Mouse (Mus musculus): ENCODE results near the gene Pax5. TPM values are rescaled to one million over a fixed set of nuclear protein-coding genes. Genes with fewer than 3 reads are reported as not detected.

Gene Pax5
- polyA plus RNA-seq, 1 experiment from 2014 or later, result 8.5 TPM

DNA sequence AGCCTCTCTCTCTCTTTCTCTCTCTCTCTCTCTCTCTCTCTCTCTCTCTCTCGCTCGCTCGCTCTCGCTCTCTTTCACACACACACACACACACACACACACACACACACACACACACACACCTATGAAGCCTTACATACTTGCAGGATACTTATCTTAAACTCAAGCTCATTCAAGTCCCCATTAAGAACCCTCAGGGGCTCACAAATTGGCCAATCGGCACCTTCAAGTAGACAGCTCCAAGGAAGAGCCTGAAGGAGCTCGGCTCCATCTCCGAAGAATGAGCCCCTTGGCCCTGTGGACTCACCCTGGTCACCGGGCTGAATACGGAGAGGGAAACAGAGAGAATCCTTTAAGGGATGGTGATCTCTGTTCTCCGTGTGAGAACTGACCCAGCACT lies 141.1 kb downstream of the Pax5 start:
- Histone ChIP-seq H3K4me2 (replicated peaks) (no peak overlapping the region), H3K27me3 (peaks cover 27% of the 10 kb centered on the region), H3K9me3 (replicated peaks) (no peaks in the 10 kb centered on the region), H3K4me3 (no peak overlapping the region), H3K27ac (no peak overlapping the region), H3K36me3 (no peaks in the 10 kb centered on the region), H3K9ac (no peak overlapping the region), H3K4me1 (peaks cover 3% of the 10 kb centered on the region; the same call in 1 of the 2 replicates)
- WGBS, result 83% methylated on average over 10 of the region's 10 CpGs
- no peak for ATAC-seq (ENCODE audit: low FRiP score)

DNA sequence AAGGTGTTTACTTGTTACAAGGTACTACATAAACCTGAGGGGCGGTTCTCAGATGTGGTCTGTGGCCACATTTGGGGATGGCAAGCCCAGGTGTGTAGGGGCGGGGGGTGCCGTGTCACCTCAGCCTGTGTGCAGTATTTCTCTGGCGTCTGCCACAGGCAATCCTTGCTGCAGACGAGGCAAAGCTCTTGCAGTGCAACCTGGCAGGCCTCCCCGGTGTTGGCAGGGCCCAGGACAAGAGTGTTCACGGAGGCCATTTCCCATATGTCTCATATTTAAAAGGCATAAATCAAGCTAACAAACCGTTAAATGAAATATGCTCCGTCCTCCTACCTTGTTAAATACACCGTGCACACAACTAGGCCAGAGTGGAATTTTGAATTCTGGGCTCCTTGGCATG lies 141.6 kb downstream of the Pax5 start:
- no peak overlapping the region for H3K4me3 ChIP-seq
- no peak overlapping the region for H3K9ac ChIP-seq
- peaks cover 32% of the 10 kb centered on the region for H3K27me3 ChIP-seq
- WGBS, result 79% methylated on average over 10 of the region's 10 CpGs
- no peak overlapping the region for H3K27ac ChIP-seq
- no peak for ATAC-seq (ENCODE audit: low FRiP score)
- H3K36me3 ChIP-seq, result no peaks in the 10 kb centered on the region
- H3K9me3 ChIP-seq (replicated peaks), result no peaks in the 10 kb centered on the region
- H3K4me1 ChIP-seq, result no peaks in the 10 kb centered on the region; the same call in 1 of the 2 replicates
- H3K4me2 ChIP-seq (replicated peaks), result no peak overlapping the region

DNA sequence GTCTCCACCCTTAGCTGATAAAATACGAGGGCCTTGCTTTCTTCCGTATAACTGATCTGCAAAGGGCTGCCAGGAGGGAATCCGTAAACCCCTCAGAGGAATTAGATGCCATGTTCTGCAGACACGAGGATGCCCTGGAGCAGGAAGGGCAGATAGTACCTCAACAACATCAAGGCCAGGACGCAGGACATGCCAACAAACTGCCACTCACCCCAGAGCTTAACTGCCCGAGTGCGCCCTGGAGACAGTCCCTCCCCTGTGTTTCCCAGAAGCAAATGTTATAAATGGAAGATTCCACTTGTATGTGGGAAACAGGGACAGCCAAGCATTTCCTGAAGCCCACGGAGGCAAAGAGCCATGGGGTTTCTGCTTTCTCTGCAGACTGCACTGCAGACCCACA lies 143.9 kb downstream of the Pax5 start:
- WGBS, result 72% methylated on average over 8 of the region's 8 CpGs
- peaks cover 8% of the 10 kb centered on the region for H3K4me1 ChIP-seq
- H3K27me3 ChIP-seq, result peaks cover 43% of the 10 kb centered on the region
- no peak overlapping the region for H3K27ac ChIP-seq
- no peaks in the 10 kb centered on the region for H3K36me3 ChIP-seq
- no peak overlapping the region for H3K4me2 ChIP-seq (replicated peaks)
- H3K4me3 ChIP-seq, result no peak overlapping the region
- no peak for ATAC-seq (ENCODE audit: low FRiP score)
- no peaks in the 10 kb centered on the region for H3K9me3 ChIP-seq (replicated peaks)
- no peak overlapping the region for H3K9ac ChIP-seq

DNA sequence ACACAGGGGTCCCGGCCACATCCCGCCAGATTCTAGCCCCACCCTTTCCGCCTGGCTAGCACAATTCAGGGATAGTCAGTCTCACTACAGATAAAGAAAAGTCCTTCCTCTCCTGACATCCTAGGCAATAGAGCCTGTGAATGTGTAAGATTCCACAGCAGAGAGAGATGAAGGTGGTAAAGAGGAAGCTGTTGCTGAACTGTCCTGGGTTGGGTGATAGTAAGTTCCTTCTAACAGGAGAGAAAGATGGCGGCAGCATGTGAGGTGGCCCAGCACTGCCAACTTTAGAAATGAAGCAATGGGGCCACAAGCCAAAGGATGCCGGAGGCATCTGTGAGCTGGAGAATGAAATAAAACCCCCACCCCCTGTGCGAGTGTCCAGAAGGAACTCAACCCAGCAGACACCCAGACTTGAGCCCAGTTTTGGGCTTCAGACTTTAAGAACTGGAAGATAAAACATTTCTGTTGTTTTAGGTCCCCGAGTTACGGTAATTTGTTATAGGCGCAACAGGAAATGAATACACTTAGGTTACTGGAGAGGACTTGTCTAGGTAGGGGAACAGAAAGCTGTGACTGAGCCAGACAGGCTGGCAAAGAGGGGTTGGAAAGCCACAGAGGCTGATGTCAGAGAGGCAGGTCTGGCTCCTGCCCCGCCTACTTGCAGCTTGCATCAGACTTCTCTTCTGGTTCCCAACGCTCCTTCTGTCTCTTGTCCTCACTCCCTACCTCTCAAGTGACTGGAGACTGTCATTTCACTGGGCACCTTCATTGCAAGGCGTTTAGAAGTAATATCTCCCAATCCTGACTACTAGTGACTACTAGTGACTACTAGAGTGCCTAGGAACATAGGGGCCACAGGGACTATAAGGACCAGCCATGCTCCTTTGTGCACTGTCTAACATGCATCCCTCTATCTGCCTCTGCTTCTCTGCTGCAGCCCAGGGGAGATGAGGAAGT lies 144.9 kb downstream of the Pax5 start:
- no peak overlapping the region for H3K4me2 ChIP-seq (replicated peaks)
- H3K27me3 ChIP-seq, result peaks cover 43% of the 10 kb centered on the region
- H3K27ac ChIP-seq, result no peak overlapping the region
- no peak overlapping the region for H3K4me3 ChIP-seq
- H3K36me3 ChIP-seq, result no peaks in the 10 kb centered on the region
- WGBS, result 82% methylated on average over 12 of the region's 12 CpGs
- H3K9ac ChIP-seq, result no peak overlapping the region
- H3K9me3 ChIP-seq (replicated peaks), result no peaks in the 10 kb centered on the region
- H3K4me1 ChIP-seq, result peaks cover 16% of the 10 kb centered on the region
- no peak for ATAC-seq (ENCODE audit: low FRiP score)

DNA sequence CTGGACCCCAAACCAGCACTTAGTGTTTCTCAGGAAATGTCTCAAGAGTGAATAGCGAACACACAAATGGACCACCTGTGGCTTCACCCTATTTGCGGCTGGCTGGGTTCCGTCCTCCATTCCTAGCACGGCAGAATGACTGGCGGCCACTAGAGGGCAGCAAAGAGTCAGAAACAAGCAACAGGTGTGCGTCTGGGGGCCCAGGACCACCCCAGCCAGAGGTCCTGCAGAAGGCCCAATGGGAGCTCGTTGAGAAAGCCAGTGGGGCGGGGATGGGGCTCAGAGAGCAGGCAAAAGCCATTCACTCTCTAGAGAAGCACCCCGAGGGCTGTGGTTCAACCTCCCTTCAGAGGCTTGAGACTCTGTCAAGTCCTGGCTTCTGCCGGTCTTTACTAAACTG lies 145.7 kb downstream of the Pax5 start:
- H3K4me2 ChIP-seq (replicated peaks), result no peak overlapping the region
- no peak overlapping the region for H3K4me3 ChIP-seq
- ATAC-seq (ENCODE audit: low FRiP score), result no peak
- peaks cover 48% of the 10 kb centered on the region for H3K27me3 ChIP-seq
- H3K27ac ChIP-seq, result no peak overlapping the region
- H3K36me3 ChIP-seq, result no peaks in the 10 kb centered on the region
- H3K9me3 ChIP-seq (replicated peaks), result no peaks in the 10 kb centered on the region
- 6% methylated on average over 10 of the region's 10 CpGs for WGBS
- peaks cover 16% of the 10 kb centered on the region for H3K4me1 ChIP-seq
- H3K9ac ChIP-seq, result no peak overlapping the region

DNA sequence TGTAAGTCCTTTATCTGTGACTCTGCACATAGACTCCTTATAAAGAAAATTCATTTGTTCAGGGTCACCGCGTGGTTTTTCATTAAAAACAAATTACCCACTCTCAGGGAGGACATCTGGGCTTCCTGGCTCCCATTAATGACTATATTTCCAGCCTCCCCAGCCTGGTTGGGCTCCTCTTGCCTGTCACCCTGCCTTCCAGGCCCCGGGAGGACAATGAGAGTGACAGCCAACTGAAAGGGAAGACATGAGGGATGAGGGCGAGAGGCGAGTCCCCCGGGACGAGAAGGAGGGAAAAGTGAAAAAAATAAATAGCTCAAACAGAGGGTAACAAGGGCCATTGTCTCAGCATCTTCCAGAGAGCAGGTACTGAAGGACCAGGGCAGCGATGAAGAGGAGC lies 149.3 kb downstream of the Pax5 start:
- Histone ChIP-seq H3K4me1 (peaks cover 37% of the 10 kb centered on the region), H3K36me3 (no peaks in the 10 kb centered on the region), H3K9me3 (replicated peaks) (no peaks in the 10 kb centered on the region), H3K9ac (no peak overlapping the region), H3K27ac (peak overlapping the region; percentile 70), H3K4me2 (replicated peaks) (0 out of 2 replicates have a peak overlapping the region, but pooled peaks have one; percentile 3), H3K4me3 (no peak overlapping the region), H3K27me3 (peaks cover 35% of the 10 kb centered on the region)
- 22% methylated on average over 8 of the region's 8 CpGs for WGBS
- no peak for ATAC-seq (ENCODE audit: low FRiP score)

DNA sequence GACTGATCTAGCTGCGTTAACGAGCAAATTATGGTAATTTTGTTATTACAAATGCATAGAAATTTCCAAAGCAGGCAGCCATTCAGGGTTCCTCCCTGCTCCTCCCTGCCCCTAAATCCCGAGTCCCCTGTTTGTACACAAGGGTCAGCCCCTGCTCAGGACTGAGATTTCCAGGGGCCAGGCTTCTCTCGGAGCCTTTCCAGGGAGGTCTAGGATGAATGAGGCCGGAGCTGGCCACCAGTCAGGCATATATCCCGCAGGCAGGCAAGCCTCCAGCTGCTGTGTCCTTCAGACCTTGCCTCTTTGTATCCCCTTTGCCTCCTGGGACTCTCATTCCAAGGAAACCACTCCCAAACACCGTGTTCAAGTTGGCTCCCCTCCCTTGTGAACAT lies 151.7 kb downstream of the Pax5 start:
- H3K4me1 ChIP-seq, result peaks cover 37% of the 10 kb centered on the region
- H3K36me3 ChIP-seq, result no peaks in the 10 kb centered on the region
- H3K9me3 ChIP-seq (replicated peaks), result no peaks in the 10 kb centered on the region
- peak overlapping the region; percentile 49 for H3K4me2 ChIP-seq (replicated peaks)
- ATAC-seq (ENCODE audit: low FRiP score), result peak; percentile 48
- peak overlapping the region; percentile 28; the same call in 1 of the 2 replicates for H3K9ac ChIP-seq
- no peak overlapping the region for H3K4me3 ChIP-seq
- peak overlapping the region; percentile 80 for H3K27ac ChIP-seq
- peaks cover 22% of the 10 kb centered on the region for H3K27me3 ChIP-seq
- 1% methylated on average over 7 of the region's 7 CpGs for WGBS

DNA sequence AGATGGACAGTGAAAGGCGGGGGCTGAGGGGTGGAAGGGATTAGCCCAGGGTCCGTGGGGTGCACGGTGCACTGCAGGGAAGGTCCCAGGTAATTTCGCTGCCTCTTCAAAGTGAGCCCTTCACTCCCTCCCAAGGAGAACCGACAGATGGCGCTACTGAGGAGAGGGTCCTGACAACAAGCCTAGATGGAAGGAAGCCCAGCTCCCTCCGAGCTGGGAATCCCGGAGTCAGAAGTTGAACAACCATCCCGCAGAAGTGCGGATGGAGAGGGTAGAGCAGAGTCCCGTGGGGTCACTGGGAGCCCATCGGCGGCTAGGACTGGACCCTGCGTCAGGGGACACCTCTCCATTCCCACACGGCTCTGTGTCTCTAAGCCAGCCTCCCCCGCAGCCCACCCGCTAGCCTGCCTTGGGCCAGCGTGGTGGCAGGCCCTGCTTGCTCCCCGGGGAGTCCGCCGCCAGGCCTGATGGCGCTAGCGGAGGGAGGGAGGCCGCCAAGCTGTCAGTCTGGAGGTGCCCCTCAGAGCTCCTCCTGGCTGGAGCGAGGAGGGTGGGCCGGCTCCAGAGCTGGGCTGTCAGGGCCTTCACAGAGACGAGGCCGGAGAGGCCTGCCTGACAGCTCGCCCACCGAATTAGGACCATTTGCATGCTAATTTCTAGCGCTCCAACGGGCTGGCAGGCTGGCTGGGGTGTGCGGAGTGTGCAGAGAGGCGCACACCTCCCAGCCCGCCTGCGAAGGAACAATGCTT lies 152.3 kb downstream of the Pax5 start:
- 3% methylated on average over 36 of the region's 36 CpGs for WGBS
- peak overlapping the region; percentile 80 for H3K27ac ChIP-seq
- no peaks in the 10 kb centered on the region for H3K36me3 ChIP-seq
- H3K4me1 ChIP-seq, result peaks cover 37% of the 10 kb centered on the region
- H3K27me3 ChIP-seq, result peaks cover 16% of the 10 kb centered on the region
- H3K4me2 ChIP-seq (replicated peaks), result peak overlapping the region; percentile 49
- peak; percentile 93 for ATAC-seq (ENCODE audit: low FRiP score)
- H3K9ac ChIP-seq, result peak overlapping the region; percentile 28
- H3K4me3 ChIP-seq, result peak overlapping the region; percentile 20
- H3K9me3 ChIP-seq (replicated peaks), result no peaks in the 10 kb centered on the region

DNA sequence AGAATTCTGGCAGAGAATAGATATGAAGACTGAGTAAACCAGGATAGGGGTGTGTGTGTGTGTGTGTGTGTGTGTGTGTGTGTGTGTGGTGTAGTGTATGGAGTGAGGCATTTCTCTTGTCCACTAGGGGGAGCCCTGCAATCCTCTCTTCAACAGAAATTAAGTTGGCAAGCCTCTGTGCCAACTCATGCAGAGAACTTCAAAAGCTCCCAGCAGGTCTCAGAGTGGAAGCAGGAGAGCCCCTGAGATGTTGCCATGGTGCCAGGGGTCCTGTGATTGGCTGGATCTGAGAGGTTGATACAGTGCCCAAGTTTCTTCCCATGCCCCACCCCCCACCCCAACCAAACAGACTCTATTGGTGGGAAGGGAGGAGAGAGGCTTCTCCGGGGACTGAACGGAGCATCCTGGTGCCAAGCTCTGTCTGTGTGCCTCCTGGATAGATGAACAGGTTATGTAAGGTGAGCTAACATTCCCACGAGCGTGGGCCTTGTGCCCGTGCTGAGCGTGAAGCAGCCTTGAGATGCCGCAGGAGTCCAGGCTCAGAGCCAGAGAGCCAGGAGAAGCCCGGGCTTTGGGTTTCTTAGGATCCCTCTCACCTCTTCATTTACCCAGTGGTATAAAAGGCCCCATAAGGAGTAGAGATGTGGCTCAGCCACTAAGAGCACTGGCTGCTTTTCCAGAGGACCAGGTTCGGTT lies 153.6 kb downstream of the Pax5 start:
- no peak overlapping the region for H3K4me2 ChIP-seq (replicated peaks)
- peaks cover 32% of the 10 kb centered on the region for H3K4me1 ChIP-seq
- H3K27ac ChIP-seq, result no peak overlapping the region
- WGBS, result 97% methylated on average over 9 of the region's 9 CpGs
- H3K27me3 ChIP-seq, result peaks cover 16% of the 10 kb centered on the region; the same call in 1 of the 2 replicates
- H3K4me3 ChIP-seq, result no peak overlapping the region
- H3K9me3 ChIP-seq (replicated peaks), result no peaks in the 10 kb centered on the region
- no peak overlapping the region for H3K9ac ChIP-seq
- H3K36me3 ChIP-seq, result no peaks in the 10 kb centered on the region
- ATAC-seq (ENCODE audit: low FRiP score), result no peak

DNA sequence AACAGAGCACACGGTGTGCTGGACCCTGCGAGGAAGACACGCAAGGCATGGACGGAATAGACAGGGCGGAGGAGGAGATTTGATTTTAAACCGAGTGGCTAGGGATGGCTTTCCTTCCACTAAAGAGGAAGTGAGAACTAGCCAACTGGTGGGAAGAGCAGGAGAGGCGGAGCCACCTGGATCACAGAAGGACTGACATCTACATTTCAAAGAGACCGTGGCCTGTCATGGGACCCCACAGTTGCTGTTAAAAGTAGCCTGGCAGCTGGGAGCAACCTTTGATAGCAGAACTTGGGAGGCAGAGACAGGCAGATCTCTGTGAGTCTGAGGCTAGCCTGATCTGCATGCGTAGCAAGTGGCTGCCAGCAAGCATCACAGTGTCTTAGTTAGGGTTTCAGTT lies 154.7 kb downstream of the Pax5 start:
- H3K9me3 ChIP-seq (replicated peaks), result no peaks in the 10 kb centered on the region
- H3K4me2 ChIP-seq (replicated peaks), result no peak overlapping the region
- H3K9ac ChIP-seq, result no peak overlapping the region
- no peaks in the 10 kb centered on the region for H3K36me3 ChIP-seq
- 84% methylated on average over 9 of the region's 9 CpGs for WGBS
- H3K4me3 ChIP-seq, result no peak overlapping the region
- peaks cover 21% of the 10 kb centered on the region for H3K4me1 ChIP-seq
- H3K27me3 ChIP-seq, result peaks cover 19% of the 10 kb centered on the region; the same call in 1 of the 2 replicates
- ATAC-seq (ENCODE audit: low FRiP score), result no peak
- no peak overlapping the region for H3K27ac ChIP-seq

DNA sequence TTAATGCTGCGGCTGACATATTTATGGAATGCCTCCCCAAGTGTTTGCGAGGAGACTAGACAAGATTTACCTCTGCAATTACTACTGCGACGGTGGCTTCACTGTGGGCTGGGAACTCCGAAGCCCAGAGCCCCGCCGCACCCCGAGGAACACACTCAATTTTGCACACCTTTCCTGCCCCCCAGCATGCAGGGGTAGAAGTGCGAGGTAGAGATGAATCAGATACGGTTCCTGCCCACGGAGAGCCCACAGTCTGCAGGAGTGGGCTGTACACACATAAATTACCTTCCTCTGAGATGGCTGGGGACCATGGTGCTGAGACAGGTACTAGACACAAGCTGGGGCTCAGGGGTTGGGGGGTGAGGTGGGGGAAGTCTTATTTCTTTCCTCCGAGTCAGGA lies 158.8 kb downstream of the Pax5 start:
- H3K27me3 ChIP-seq, result peaks cover 13% of the 10 kb centered on the region; the same call in 1 of the 2 replicates
- no peak overlapping the region for H3K4me3 ChIP-seq
- no peak overlapping the region for H3K9ac ChIP-seq
- no peaks in the 10 kb centered on the region for H3K4me1 ChIP-seq
- H3K36me3 ChIP-seq, result no peaks in the 10 kb centered on the region
- no peaks in the 10 kb centered on the region for H3K9me3 ChIP-seq (replicated peaks)
- no peak overlapping the region for H3K4me2 ChIP-seq (replicated peaks)
- 91% methylated on average over 12 of the region's 12 CpGs for WGBS
- H3K27ac ChIP-seq, result no peak overlapping the region
- ATAC-seq (ENCODE audit: low FRiP score), result no peak

DNA sequence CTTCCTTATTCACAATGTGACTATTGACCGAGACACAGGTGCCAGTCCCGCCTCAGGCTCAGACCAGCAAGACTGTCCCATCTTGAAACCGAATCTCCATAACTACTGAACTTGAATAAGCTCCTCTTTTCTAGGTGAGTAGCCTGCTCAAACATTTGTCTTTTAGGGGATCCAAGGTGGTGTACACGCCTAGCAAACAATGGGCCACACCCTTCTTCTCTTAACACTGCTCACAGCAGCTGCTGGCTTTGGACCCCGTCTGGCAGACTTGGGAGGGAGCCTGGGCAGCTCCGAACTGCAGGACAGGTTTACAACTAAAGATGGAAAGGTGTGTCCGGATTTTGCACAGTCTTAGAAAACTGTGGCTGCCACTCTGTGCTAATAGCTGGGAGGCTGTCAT lies 161.3 kb downstream of the Pax5 start:
- no peak overlapping the region for H3K4me3 ChIP-seq
- no peaks in the 10 kb centered on the region for H3K36me3 ChIP-seq
- 81% methylated on average over 7 of the region's 7 CpGs for WGBS
- ATAC-seq (ENCODE audit: low FRiP score), result no peak
- H3K9ac ChIP-seq, result no peak overlapping the region
- no peak overlapping the region for H3K27ac ChIP-seq
- H3K9me3 ChIP-seq (replicated peaks), result no peaks in the 10 kb centered on the region
- H3K27me3 ChIP-seq, result peaks cover 6% of the 10 kb centered on the region; the same call in 1 of the 2 replicates
- H3K4me2 ChIP-seq (replicated peaks), result no peak overlapping the region
- no peaks in the 10 kb centered on the region for H3K4me1 ChIP-seq
